Mouse (Mus musculus) intestine, embryonic 14.5 days (tissue): Measurements from ENCODE around the gene Gm8334. TPM values are rescaled to one million over a fixed set of nuclear protein-coding genes. Genes with fewer than 3 reads are reported as not detected.
"Not testable (repeated sequence)": the region's sequence is repeated elsewhere in the genome, so short reads cannot be mapped to it uniquely, and the experiment has no call there.

ENCODE experiments used
- ATAC-seq: fragments of 200-750 bp; cut with Nextera tagmentation; replicated peaks from 2 replicates; pipeline ENCODE4 v1.8.0; 2017; ENCODE audit warnings: low read depth, moderate number of reproducible peaks, moderate TSS enrichment, moderate library complexity; ENCODE audit not compliant: low FRiP score, low TSS enrichment
- DNase-seq: peaks from one replicate; pipeline ENCODE4 v3.0.0-alpha.2; 2018; ENCODE audit warnings: low spot score
- H3K27ac ChIP-seq: fragments of 300-500 bp; sonication (generic); 2 replicates; pipeline ENCODE4 v1.5.1; 2014; ENCODE audit warnings: low read depth, mild to moderate bottlenecking, control low read depth
- H3K27me3 ChIP-seq: fragments of 300-500 bp; sonication (generic); replicated peaks from 2 replicates; pipeline ENCODE4 v1.6.1; 2014; ENCODE audit warnings: low read length, control low read depth; ENCODE audit not compliant: control insufficient read depth, insufficient read depth
- H3K36me3 ChIP-seq: fragments of 300-500 bp; sonication (generic); 2 replicates; pipeline ENCODE4 v1.6.1; 2014; ENCODE audit warnings: low read length, control low read depth; ENCODE audit not compliant: control insufficient read depth, insufficient read depth
- H3K4me1 ChIP-seq: fragments of 300-500 bp; sonication (generic); replicated peaks from 2 replicates; pipeline ENCODE4 v1.6.1; 2014; ENCODE audit warnings: low read length, control low read depth, mixed read lengths; ENCODE audit not compliant: control insufficient read depth, insufficient read depth
- H3K4me2 ChIP-seq: fragments of 300-500 bp; sonication (generic); 2 replicates; pipeline ENCODE4 v1.6.1; 2014; ENCODE audit warnings: low read length
- H3K4me3 ChIP-seq: fragments of 300-500 bp; sonication (generic); 2 replicates; pipeline ENCODE4 v1.5.1; 2014; ENCODE audit warnings: low read depth, low read length, control low read depth, mixed read lengths
- H3K9ac ChIP-seq: fragments of 300-500 bp; sonication (generic); 2 replicates; pipeline ENCODE4 v1.6.1; 2014; ENCODE audit warnings: mild to moderate bottlenecking, low read length
- H3K9me3 ChIP-seq: fragments of 300-500 bp; sonication (generic); 2 replicates; pipeline ENCODE4 v1.6.1; 2016; ENCODE audit warnings: low read length, control low read depth; ENCODE audit not compliant: control insufficient read depth
- WGBS: fragments of 180-500 bp; shearing (Covaris S2); extraction: QIAGEN DNeasy Blood & Tissue Kit; methylation state at CpG from one replicate; pipeline ENCODE4 v1.1.7; 2014; 5-methylcytosine and 5-hydroxymethylcytosine counted together
- polyA plus RNA-seq: library from polyadenylated mRNA; unstranded; fragments of >200 nt; fragmentation: Nextera tagmentation; extraction: Ambion mirVana; gene quantifications from 2 replicates; pipeline ENCODE4 v1.2.1, GENCODE M21; 2014

Gm8334 gene
- not detected in 2 replicates for polyA plus RNA-seq

GRCm38 (mm10) chrX:148615053-148615452 is at the start of gene Gm8334:
Gm8334 (minus strand) TSS chrX:148615153.
- not testable (repeated sequence) for H3K36me3 ChIP-seq, H3K9me3 ChIP-seq, H3K4me3 ChIP-seq, H3K9ac ChIP-seq, H3K4me1 ChIP-seq, DNase-seq, ATAC-seq, H3K27ac ChIP-seq, H3K4me2 ChIP-seq, H3K27me3 ChIP-seq
- 86% methylated on average over 2 of the region's 7 CpGs for WGBS

DNA sequence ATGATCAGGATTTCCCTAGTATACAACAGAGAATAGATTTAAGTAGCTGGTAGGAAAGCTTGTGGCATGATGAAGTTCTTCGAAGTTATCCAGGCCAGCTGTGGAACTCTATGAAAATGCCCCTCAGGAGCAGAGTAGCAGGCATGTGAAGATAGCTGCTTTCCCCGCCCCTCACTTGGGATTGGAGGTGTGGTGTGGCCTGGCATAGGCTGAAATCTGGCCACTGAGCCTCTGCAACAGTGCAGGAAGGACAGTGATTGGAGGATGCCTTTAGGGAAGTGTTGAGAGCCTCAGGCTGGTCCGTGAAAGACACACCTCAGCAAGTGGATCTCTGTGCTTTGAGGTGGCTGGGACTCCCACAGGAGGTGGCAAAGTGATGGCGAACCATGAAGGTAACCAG is 48.3 kb upstream of the Gm8334 start, which contains the start of gene Gm15127:
Gm15127 (plus strand) TSS at position 301 of the 400 bp plus-strand sequence.
- not testable (repeated sequence) for DNase-seq, H3K4me3 ChIP-seq, H3K9me3 ChIP-seq, H3K27ac ChIP-seq, H3K4me1 ChIP-seq, H3K9ac ChIP-seq, H3K4me2 ChIP-seq, H3K36me3 ChIP-seq, H3K27me3 ChIP-seq, ATAC-seq
- WGBS, result 63% methylated on average over 2 of the region's 4 CpGs

Other genes with a start within 250 kb of the Gm8334 start
- gene Gm15114, start 126.2 kb downstream of the Gm8334 start, polyA plus RNA-seq, result not detected in 2 replicates
- not detected in 2 replicates for gene Gm15127, start 48.4 kb upstream of the Gm8334 start, polyA plus RNA-seq
- gene Luzp4, start 242.5 kb upstream of the Gm8334 start, polyA plus RNA-seq, result not detected in 2 replicates